Mouse (Mus musculus) erythroblast, adult 5-6 weeks (primary cell): ENCODE measurements around the gene Faf1. TPM values are rescaled to one million over a fixed set of nuclear protein-coding genes. Genes with fewer than 3 reads are reported as not detected.

Experiments
- ATAC-seq: replicated peaks from 2 replicates; pipeline ENCODE4 v1.8.0; 2016; ENCODE audit warnings: moderate number of reproducible peaks, mild to moderate bottlenecking, moderate TSS enrichment, inconsistent platforms; ENCODE audit not compliant: poor library complexity, low FRiP score, severe bottlenecking
- total RNA-seq, 2 experiments: library from RNA; stranded (forward) in 1 of 2; stranded (reverse) in 1 of 2; fragments of 150-400 nt in 1 of 2; fragments of 200-764, 138-1000 nt in 1 of 2; gene quantifications; 2 replicates each; pipeline versions ENCODE4 v1.2.3 to v1.2.4; 2015 to 2017; ENCODE audit warnings: low replicate concordance in 2 of 2

The Faf1 gene
- total RNA-seq, 2 experiments from 2014 or later, result 21.9 to 24.8 TPM

- no peak for ATAC-seq
Measured at GRCm38 (mm10) chr4:109986748-109987355, 310.5 kb downstream of the Faf1 start.

- ATAC-seq, result no peak
Measured at GRCm38 (mm10) chr4:109987560-109988362, 311.4 kb downstream of the Faf1 start.

- no peak for ATAC-seq
Measured at GRCm38 (mm10) chr4:109988411-109988810, 312.0 kb downstream of the Faf1 start.

GRCm38 (mm10) chr4:109989213-109989612 is 312.8 kb downstream of the Faf1 start:
- no peak for ATAC-seq

GRCm38 (mm10) chr4:110006044-110006443 is 329.7 kb downstream of the Faf1 start:
- ATAC-seq, result no peak

Other genes with a start within 250 kb of the Faf1 start
- 174 and 177 TPM in 2 replicates for gene Rnf11, start 191.9 kb upstream of the Faf1 start, total RNA-seq (2015; ENCODE audit: low replicate concordance)
- 241 and 315 TPM in 2 replicates for gene Rnf11, start 191.9 kb upstream of the Faf1 start, total RNA-seq (2017; ENCODE audit: low replicate concordance)
- not detected in 2 replicates for gene 4930522H14Rik, start 145.3 kb upstream of the Faf1 start, total RNA-seq (2015; ENCODE audit: low replicate concordance)
- not detected in 2 replicates for gene 4930522H14Rik, start 145.3 kb upstream of the Faf1 start, total RNA-seq (2017; ENCODE audit: low replicate concordance)
- gene Cdkn2c, start 9.4 kb upstream of the Faf1 start, total RNA-seq (2015; ENCODE audit: low replicate concordance), result 25.0 and 37.2 TPM in 2 replicates
- 30.1 and 31.7 TPM in 2 replicates for gene Cdkn2c, start 9.4 kb upstream of the Faf1 start, total RNA-seq (2017; ENCODE audit: low replicate concordance)